13 mouse cellular contexts compared by ENCODE assay signal in genomic region chr13:56477271-56477670, GRCm38 (mm10). TPM values are rescaled to one million over a fixed set of nuclear protein-coding genes. Genes with fewer than 3 reads are reported as not detected.
DNase-seq lines count a peak whose midpoint lies in the region; ATAC-seq and TF ChIP-seq lines count a peak whose summit lies in the region.
"Had no signal": no experiment of that assay in that cellular context is flagged by ENCODE, and none has a peak within 500 bp of the region (broad histone marks: within the 10 kb centered on the region; RNA-seq: fewer than 3 reads in every experiment).

No protein-coding gene starts in this region.

- H3K79me2 ChIP-seq in liver, adult 2 months (ENCODE audit: control insufficient read depth, insufficient read depth, low read length), result no peaks in the 10 kb centered on the region

- H3K4me3 ChIP-seq in liver, adult 2 months (ENCODE audit: insufficient read depth, low read depth, low read length), result no peak overlapping the region
- no peak overlapping the region for H3K4me3 ChIP-seq in neural tube, embryonic 15.5 days (replicated peaks)
- H3K4me3 ChIP-seq: embryonic facial prominence, embryonic 12.5 days had no signal

- no peaks in the 10 kb centered on the region for H3K36me3 ChIP-seq in liver, adult 2 months (ENCODE audit: control insufficient read depth, insufficient read depth, low read length)
- H3K36me3 ChIP-seq in neural tube, embryonic 15.5 days, result no peaks in the 10 kb centered on the region
- H3K36me3 ChIP-seq: embryonic facial prominence, embryonic 12.5 days had no signal

- no peak overlapping the region for H3K4me2 ChIP-seq in neural tube, embryonic 15.5 days
- H3K4me2 ChIP-seq: embryonic facial prominence, embryonic 12.5 days had no signal

- peaks cover 5% of the 10 kb centered on the region for H3K4me1 ChIP-seq in liver, adult 2 months (ENCODE audit: control insufficient read depth, insufficient read depth, low read length)
- H3K4me1 ChIP-seq in neural tube, embryonic 15.5 days, result no peaks in the 10 kb centered on the region
- H3K4me1 ChIP-seq: embryonic facial prominence, embryonic 12.5 days had no signal

- H3K27ac ChIP-seq in liver, adult 2 months (replicated peaks; ENCODE audit: insufficient read depth, low read depth, low read length), result no peak overlapping the region
- H3K27ac ChIP-seq in neural tube, embryonic 15.5 days (replicated peaks), result no peak overlapping the region
- H3K27ac ChIP-seq: embryonic facial prominence, embryonic 12.5 days; macrophage had no signal

- no peak for TF ChIP-seq POLR2A in liver, adult 2 months (IDR thresholded peaks at IDR 0.05; ENCODE audit: extremely low read depth, insufficient read depth, low read length)

- no peak for TF ChIP-seq CTCF in liver, adult 2 months (IDR thresholded peaks at IDR 0.05; ENCODE audit: low read depth, low read length)

- WGBS in liver, adult 2 months, result 3% methylated on average over 6 of the region's 6 CpGs
- WGBS in neural tube, embryonic 15.5 days, result 69% methylated on average over 6 of the region's 6 CpGs

- H3K9ac ChIP-seq in liver, adult 2 months (ENCODE audit: low read depth, low read length), result no peak overlapping the region
- no peak overlapping the region for H3K9ac ChIP-seq in neural tube, embryonic 15.5 days (replicated peaks)
- H3K9ac ChIP-seq: embryonic facial prominence, embryonic 12.5 days had no signal

- no peaks in the 10 kb centered on the region for H3K9me3 ChIP-seq in neural tube, embryonic 15.5 days (replicated peaks)
- H3K9me3 ChIP-seq: embryonic facial prominence, embryonic 12.5 days had no signal

- ATAC-seq in neural tube, embryonic 15.5 days (ENCODE audit: low FRiP score), result no peak

- DNase-seq in embryo, embryonic 9.5 days (ENCODE audit: extremely low spot score), result peak; percentile 12
- no peak for DNase-seq in embryo, embryonic 10 days (ENCODE audit: low spot score)
- DNase-seq in liver, adult 2 months (ENCODE audit: extremely low read depth, low read depth, low spot score), result peak; percentile 67
- DNase-seq in liver, result no peak
- DNase-seq in layer of hippocampus, adult 18-20 months (ENCODE audit: low spot score in 2 of 2), result peak; percentile 56 to 77
- DNase-seq in right cerebral cortex, adult 2 months (ENCODE audit: low spot score in 2 of 2), result peak; percentile 24 to 46
- DNase-seq in adrenal gland, postnatal 4 days (ENCODE audit: low spot score in 2 of 2), result no peak

- no peaks in the 10 kb centered on the region for H3K27me3 ChIP-seq in liver, adult 2 months (ENCODE audit: control insufficient read depth, insufficient read depth, low read length)
- H3K27me3 ChIP-seq in neural tube, embryonic 15.5 days (replicated peaks), result no peaks in the 10 kb centered on the region
- H3K27me3 ChIP-seq: embryonic facial prominence, embryonic 12.5 days had no signal

RNA-seq across cellular contexts. Expression of gene Il9, which starts 4.8 kb away (rescaled TPM):
- not detected in 2 replicates for total RNA-seq in liver, adult 2 months (2014; rRNA removed)
- polyA plus RNA-seq in liver, adult 2 months (2012; rRNA removed), result not detected in 2 replicates
- total RNA-seq in layer of hippocampus, adult 18-20 months (2021), result not detected
- not detected in 2 replicates for polyA plus RNA-seq in neural tube, embryonic 15.5 days (2015; fragmentation: Nextera tagmentation; extraction: Ambion mirVana)
- not detected for total RNA-seq in adrenal gland, postnatal 4 days (2021)
- polyA plus RNA-seq: activated CD4-positive, CD25-positive, alpha-beta regulatory T cell, adult 4 months; C2C12; embryonic facial prominence, embryonic 12.5 days; hindbrain, embryonic 11.5 days; macrophage had no signal

RNA-seq across cellular contexts. Expression of gene Slc25a48, which starts 39.1 kb away (rescaled TPM):
- 3.7 and 5.7 TPM in 2 replicates for total RNA-seq in liver, adult 2 months (2014; rRNA removed)
- 5.4 and 8.7 TPM in 2 replicates for polyA plus RNA-seq in liver, adult 2 months (2012; rRNA removed)
- under 1 TPM; 0.15 to 0.17 TPM for total RNA-seq in layer of hippocampus, adult 18-20 months (2021)
- polyA plus RNA-seq in neural tube, embryonic 15.5 days (2015; fragmentation: Nextera tagmentation; extraction: Ambion mirVana), result 0.05 and 0.06 TPM in 2 replicates
- under 1 TPM; 0.42 to 0.76 TPM for total RNA-seq in adrenal gland, postnatal 4 days (2021)
- polyA plus RNA-seq: activated CD4-positive, CD25-positive, alpha-beta regulatory T cell, adult 4 months; macrophage had no signal

RNA-seq across cellular contexts. Expression of gene Fbxl21, which starts 45.0 kb away (rescaled TPM):
- 2.1 and 2.4 TPM in 2 replicates for total RNA-seq in liver, adult 2 months (2014; rRNA removed)
- 1.9 and 2.8 TPM in 2 replicates for polyA plus RNA-seq in liver, adult 2 months (2012; rRNA removed)
- 1 to 10 TPM; 6.7 to 8.5 TPM for total RNA-seq in layer of hippocampus, adult 18-20 months (2021)
- 3.0 and 4.4 TPM in 2 replicates for polyA plus RNA-seq in neural tube, embryonic 15.5 days (2015; fragmentation: Nextera tagmentation; extraction: Ambion mirVana)
- 1 to 10 TPM; 7.1 to 8.3 TPM for total RNA-seq in adrenal gland, postnatal 4 days (2021)

RNA-seq across cellular contexts. Expression of gene Gm3045, which starts 50.9 kb away (rescaled TPM):
- total RNA-seq in liver, adult 2 months (2014; rRNA removed), result not detected in 2 replicates
- polyA plus RNA-seq in liver, adult 2 months (2012; rRNA removed), result not detected in 2 replicates
- not detected for total RNA-seq in layer of hippocampus, adult 18-20 months (2021)
- polyA plus RNA-seq in neural tube, embryonic 15.5 days (2015; fragmentation: Nextera tagmentation; extraction: Ambion mirVana), result not detected in 2 replicates
- total RNA-seq in adrenal gland, postnatal 4 days (2021), result not detected
- polyA plus RNA-seq: activated CD4-positive, CD25-positive, alpha-beta regulatory T cell, adult 4 months; C2C12; embryonic facial prominence, embryonic 12.5 days; hindbrain, embryonic 11.5 days; macrophage had no signal

Comparison
In these comparisons a context has a peak if more than half of its experiments do, and no peak if none do; other contexts are left out.
1. DNase-seq: peak in embryo, embryonic 9.5 days (single experiment), liver, adult 2 months (single experiment), layer of hippocampus, adult 18-20 months (2 of 2) and right cerebral cortex, adult 2 months (2 of 2); none in embryo, embryonic 10 days (single experiment), liver (single experiment) and adrenal gland, postnatal 4 days (0 of 2).